Mouse (Mus musculus): ENCODE results near the gene Tmco4. TPM values are rescaled to one million over a fixed set of nuclear protein-coding genes. Genes with fewer than 3 reads are reported as not detected.

Tmco4 gene
- polyA plus RNA-seq, 1 experiment from 2014 or later: 2.2 TPM

DNA sequence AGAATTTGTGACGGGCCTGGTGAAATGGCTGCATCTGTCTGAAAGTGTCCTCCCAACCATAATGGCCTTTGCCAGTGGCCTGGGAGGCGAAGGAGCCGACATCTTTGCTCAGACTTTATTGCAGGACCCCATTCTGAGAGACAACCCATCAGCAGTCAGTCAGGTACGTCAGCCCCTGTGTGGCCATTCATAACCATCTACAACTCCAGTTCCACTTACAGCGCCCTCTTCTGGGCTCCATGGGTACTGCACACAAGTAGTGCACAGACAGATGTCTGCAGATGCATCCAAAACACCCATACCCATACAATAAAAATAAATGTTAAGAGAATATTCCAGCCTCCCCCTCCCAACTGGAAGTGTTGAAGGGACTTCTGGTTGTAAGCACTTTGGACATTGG lies 23.7 kb downstream of the Tmco4 start:
- Histone ChIP-seq H3K9me3 (replicated peaks; ENCODE audit: control insufficient read depth, low read length) (no peaks in the 10 kb centered on the region), H3K4me3 (ENCODE audit: low read depth, low read length) (no peak overlapping the region), H3K36me3 (replicated peaks; ENCODE audit: control insufficient read depth, insufficient read depth, low read depth, low read length) (no peaks in the 10 kb centered on the region), H3K27me3 (ENCODE audit: control insufficient read depth, insufficient read depth, low read length) (no peaks in the 10 kb centered on the region), H3K27ac (replicated peaks; ENCODE audit: low read depth, low read length) (no peak overlapping the region), H3K4me2 (ENCODE audit: low read depth, low read length) (no peak overlapping the region), H3K9ac (replicated peaks; ENCODE audit: low read length) (no peak overlapping the region), H3K4me1 (ENCODE audit: control insufficient read depth, insufficient read depth, low read length) (no peaks in the 10 kb centered on the region)
- WGBS: 73% methylated on average over 5 of the region's 5 CpGs
- ATAC-seq (replicated peaks; ENCODE audit: insufficient number of reproducible peaks, low FRiP score, low TSS enrichment, low read depth) (no peak), DNase-seq (ENCODE audit: low spot score) (no peak)

- ATAC-seq (replicated peaks; ENCODE audit: insufficient number of reproducible peaks, low FRiP score, low TSS enrichment, low read depth): no peak
- WGBS: 85% methylated on average over 4 of the region's 4 CpGs
Observed at GRCm38 (mm10) chr4:138997121-138997520, 24.4 kb downstream of the Tmco4 start.

GRCm38 (mm10) chr4:138998611-138999010 lies 25.9 kb downstream of the Tmco4 start:
- Histone ChIP-seq H3K4me3 (ENCODE audit: low read depth, low read length) (no peak overlapping the region), H3K27me3 (ENCODE audit: control insufficient read depth, insufficient read depth, low read length) (no peaks in the 10 kb centered on the region), H3K36me3 (replicated peaks; ENCODE audit: control insufficient read depth, insufficient read depth, low read depth, low read length) (no peaks in the 10 kb centered on the region), H3K27ac (replicated peaks; ENCODE audit: low read depth, low read length) (no peak overlapping the region), H3K4me1 (ENCODE audit: control insufficient read depth, insufficient read depth, low read length) (no peaks in the 10 kb centered on the region), H3K9ac (replicated peaks; ENCODE audit: low read length) (no peak overlapping the region), H3K9me3 (replicated peaks; ENCODE audit: control insufficient read depth, low read length) (no peaks in the 10 kb centered on the region), H3K4me2 (ENCODE audit: low read depth, low read length) (no peak overlapping the region)
- 90% methylated on average over 11 of the region's 11 CpGs for WGBS
- DNase-seq (ENCODE audit: low spot score): no peak
- ATAC-seq (replicated peaks; ENCODE audit: insufficient number of reproducible peaks, low FRiP score, low TSS enrichment, low read depth): no peak

More at GRCm38 (mm10) chr4:138997121-138997520, 24.4 kb downstream of the Tmco4 start:
- Histone ChIP-seq H3K27ac (replicated peaks; ENCODE audit: low read depth, low read length) (no peak overlapping the region), H3K36me3 (replicated peaks; ENCODE audit: control insufficient read depth, insufficient read depth, low read depth, low read length) (no peaks in the 10 kb centered on the region), H3K4me2 (ENCODE audit: low read depth, low read length) (no peak overlapping the region), H3K27me3 (ENCODE audit: control insufficient read depth, insufficient read depth, low read length) (no peaks in the 10 kb centered on the region), H3K9me3 (replicated peaks; ENCODE audit: control insufficient read depth, low read length) (no peaks in the 10 kb centered on the region), H3K9ac (replicated peaks; ENCODE audit: low read length) (no peak overlapping the region), H3K4me3 (ENCODE audit: low read depth, low read length) (no peak overlapping the region), H3K4me1 (ENCODE audit: control insufficient read depth, insufficient read depth, low read length) (no peaks in the 10 kb centered on the region)
- no peak for DNase-seq (ENCODE audit: low spot score)

GRCm38 (mm10) chr4:139001026-139001425 lies 28.3 kb downstream of the Tmco4 start:
- WGBS: 40% methylated on average over 2 of the region's 2 CpGs
- ATAC-seq (replicated peaks; ENCODE audit: insufficient number of reproducible peaks, low FRiP score, low TSS enrichment, low read depth) (no peak), DNase-seq (ENCODE audit: low spot score) (no peak)
- no peak overlapping the region for H3K4me3 ChIP-seq (ENCODE audit: low read depth, low read length)
- no peaks in the 10 kb centered on the region for H3K27me3 ChIP-seq (ENCODE audit: control insufficient read depth, insufficient read depth, low read length)
- H3K27ac ChIP-seq (replicated peaks; ENCODE audit: low read depth, low read length): no peak overlapping the region
- no peaks in the 10 kb centered on the region for H3K4me1 ChIP-seq (ENCODE audit: control insufficient read depth, insufficient read depth, low read length)
- no peak overlapping the region for H3K4me2 ChIP-seq (ENCODE audit: low read depth, low read length)
- H3K36me3 ChIP-seq (replicated peaks; ENCODE audit: control insufficient read depth, insufficient read depth, low read depth, low read length): no peaks in the 10 kb centered on the region
- no peak overlapping the region for H3K9ac ChIP-seq (replicated peaks; ENCODE audit: low read length)
- no peaks in the 10 kb centered on the region for H3K9me3 ChIP-seq (replicated peaks; ENCODE audit: control insufficient read depth, low read length)

- H3K9me3 ChIP-seq (replicated peaks; ENCODE audit: control insufficient read depth, low read length): no peaks in the 10 kb centered on the region
- WGBS: 30% methylated on average over 6 of the region's 6 CpGs
- no peak overlapping the region for H3K4me2 ChIP-seq (ENCODE audit: low read depth, low read length)
- ATAC-seq (replicated peaks; ENCODE audit: insufficient number of reproducible peaks, low FRiP score, low TSS enrichment, low read depth) (no peak), DNase-seq (ENCODE audit: low spot score) (no peak)
- H3K27me3 ChIP-seq (ENCODE audit: control insufficient read depth, insufficient read depth, low read length): no peaks in the 10 kb centered on the region
- H3K9ac ChIP-seq (replicated peaks; ENCODE audit: low read length): no peak overlapping the region
- no peaks in the 10 kb centered on the region for H3K4me1 ChIP-seq (ENCODE audit: control insufficient read depth, insufficient read depth, low read length)
- H3K27ac ChIP-seq (replicated peaks; ENCODE audit: low read depth, low read length): no peak overlapping the region
- H3K36me3 ChIP-seq (replicated peaks; ENCODE audit: control insufficient read depth, insufficient read depth, low read depth, low read length): no peaks in the 10 kb centered on the region
- H3K4me3 ChIP-seq (ENCODE audit: low read depth, low read length): no peak overlapping the region
Observed at GRCm38 (mm10) chr4:139001433-139001832, 28.7 kb downstream of the Tmco4 start.

DNA sequence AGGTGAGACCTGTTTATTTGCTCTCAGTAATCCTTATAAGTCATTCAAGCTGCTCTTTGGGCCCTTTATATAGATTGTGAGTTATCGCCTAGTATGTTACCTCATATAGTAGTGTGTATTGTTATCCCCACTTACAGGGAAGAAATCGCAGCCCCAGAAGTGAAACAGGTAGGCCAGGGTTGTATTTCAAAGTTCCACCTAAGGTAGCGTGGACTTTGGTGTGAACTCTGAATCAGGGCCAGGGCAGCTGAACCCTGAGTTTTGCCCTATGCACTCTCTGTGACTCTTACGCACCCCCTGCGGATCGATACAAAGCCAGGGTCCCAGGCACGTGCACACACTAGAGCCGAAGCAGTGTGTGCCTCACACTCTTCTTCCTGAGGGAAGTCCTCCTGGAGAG lies 31.4 kb downstream of the Tmco4 start:
- Histone ChIP-seq H3K4me2 (ENCODE audit: low read depth, low read length) (no peak overlapping the region), H3K4me3 (ENCODE audit: low read depth, low read length) (no peak overlapping the region), H3K27me3 (ENCODE audit: control insufficient read depth, insufficient read depth, low read length) (no peaks in the 10 kb centered on the region), H3K27ac (replicated peaks; ENCODE audit: low read depth, low read length) (no peak overlapping the region), H3K36me3 (replicated peaks; ENCODE audit: control insufficient read depth, insufficient read depth, low read depth, low read length) (no peaks in the 10 kb centered on the region), H3K9me3 (replicated peaks; ENCODE audit: control insufficient read depth, low read length) (no peaks in the 10 kb centered on the region), H3K4me1 (ENCODE audit: control insufficient read depth, insufficient read depth, low read length) (no peaks in the 10 kb centered on the region), H3K9ac (replicated peaks; ENCODE audit: low read length) (no peak overlapping the region)
- no peak for ATAC-seq (replicated peaks; ENCODE audit: insufficient number of reproducible peaks, low FRiP score, low TSS enrichment, low read depth)
- 77% methylated on average over 8 of the region's 8 CpGs for WGBS
- DNase-seq (ENCODE audit: low spot score): no peak

GRCm38 (mm10) chr4:139005214-139005613 lies 32.5 kb downstream of the Tmco4 start:
- Histone ChIP-seq H3K4me1 (ENCODE audit: control insufficient read depth, insufficient read depth, low read length) (no peaks in the 10 kb centered on the region), H3K36me3 (replicated peaks; ENCODE audit: control insufficient read depth, insufficient read depth, low read depth, low read length) (no peaks in the 10 kb centered on the region), H3K27ac (replicated peaks; ENCODE audit: low read depth, low read length) (no peak overlapping the region), H3K4me2 (ENCODE audit: low read depth, low read length) (no peak overlapping the region), H3K9me3 (replicated peaks; ENCODE audit: control insufficient read depth, low read length) (no peaks in the 10 kb centered on the region), H3K27me3 (ENCODE audit: control insufficient read depth, insufficient read depth, low read length) (no peaks in the 10 kb centered on the region), H3K4me3 (ENCODE audit: low read depth, low read length) (no peak overlapping the region), H3K9ac (replicated peaks; ENCODE audit: low read length) (no peak overlapping the region)
- DNase-seq (ENCODE audit: low spot score): no peak
- WGBS: 60% methylated on average over 6 of the region's 6 CpGs
- ATAC-seq (replicated peaks; ENCODE audit: insufficient number of reproducible peaks, low FRiP score, low TSS enrichment, low read depth): no peak

GRCm38 (mm10) chr4:139007353-139007752 lies 34.7 kb downstream of the Tmco4 start:
- WGBS: 78% methylated on average over 3 of the region's 3 CpGs
- Histone ChIP-seq H3K36me3 (replicated peaks; ENCODE audit: control insufficient read depth, insufficient read depth, low read depth, low read length) (no peaks in the 10 kb centered on the region), H3K27ac (replicated peaks; ENCODE audit: low read depth, low read length) (no peak overlapping the region), H3K4me2 (ENCODE audit: low read depth, low read length) (no peak overlapping the region), H3K9me3 (replicated peaks; ENCODE audit: control insufficient read depth, low read length) (no peaks in the 10 kb centered on the region), H3K27me3 (ENCODE audit: control insufficient read depth, insufficient read depth, low read length) (no peaks in the 10 kb centered on the region), H3K4me3 (ENCODE audit: low read depth, low read length) (no peak overlapping the region), H3K4me1 (ENCODE audit: control insufficient read depth, insufficient read depth, low read length) (no peaks in the 10 kb centered on the region), H3K9ac (replicated peaks; ENCODE audit: low read length) (no peak overlapping the region)
- DNase-seq (ENCODE audit: low spot score): no peak
- ATAC-seq (replicated peaks; ENCODE audit: insufficient number of reproducible peaks, low FRiP score, low TSS enrichment, low read depth): no peak

Data from embryonic facial prominence, embryonic 11.5 days (tissue).